Mouse (Mus musculus) embryo, embryonic 11.5 days (tissue): ENCODE data around the gene Gm7980.
"Not testable (repeated sequence)": the region's sequence is repeated elsewhere in the genome, so short reads cannot be mapped to it uniquely, and the experiment has no call there.

ENCODE experiments used
- DNase-seq: peaks from one replicate; pipeline ENCODE4 v3.0.0-alpha.2; 2012; ENCODE audit warnings: low read depth, low spot score

Gm7980 gene

GRCm38 (mm10) chr14:41907190-41907589 is at the start of gene Gm7980:
Gene Gm7980 (minus strand): TSS chr14:41907290.
- DNase-seq, result not testable (repeated sequence)

- DNase-seq, result not testable (repeated sequence)
Observed at GRCm38 (mm10) chr14:41943695-41944094, 36.6 kb upstream of the Gm7980 start, which contains the start of gene 1700024B05Rik. Gene 1700024B05Rik (plus strand): TSS chr14:41943995.

- not testable (repeated sequence) for DNase-seq
Observed at GRCm38 (mm10) chr14:41924649-41925048, 17.6 kb upstream of the Gm7980 start, which contains the start of gene 1700049E17Rik1. Gene 1700049E17Rik1 (plus strand): TSS chr14:41924949.
